Mouse (Mus musculus): Measurements from ENCODE around the gene Nfix.

The Nfix gene

DNA sequence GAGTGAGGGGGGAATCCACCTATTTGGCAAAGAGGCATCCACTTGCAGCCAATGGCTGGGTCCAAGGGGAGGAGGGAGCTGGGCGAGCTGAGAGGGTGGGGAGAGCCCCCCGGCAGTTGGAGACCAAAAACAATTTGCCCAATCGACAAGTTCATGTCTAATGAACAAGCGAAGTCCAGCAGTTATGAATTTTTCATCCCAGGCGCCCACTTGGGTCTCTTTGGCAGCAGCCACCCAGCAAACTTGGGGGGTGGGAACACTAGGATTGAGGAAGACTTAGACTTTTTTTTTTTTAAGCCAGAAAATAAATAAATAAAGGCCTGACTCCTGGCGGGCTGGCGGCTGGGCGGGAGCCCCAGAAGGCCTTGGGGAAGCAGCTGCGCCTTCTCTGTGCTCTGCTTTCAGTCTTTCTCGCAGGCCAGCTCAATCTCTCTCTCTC lies 25.7 kb downstream of the Nfix start:
- in situ Hi-C loops (cut with MboI; ENCODE audit: low pct_unique_long_range_greater_than_20kb in 1 of 2, low sequenced_read_pairs in 2 of 2, unreplicated experiment in 1 of 2) = no loop called here

DNA sequence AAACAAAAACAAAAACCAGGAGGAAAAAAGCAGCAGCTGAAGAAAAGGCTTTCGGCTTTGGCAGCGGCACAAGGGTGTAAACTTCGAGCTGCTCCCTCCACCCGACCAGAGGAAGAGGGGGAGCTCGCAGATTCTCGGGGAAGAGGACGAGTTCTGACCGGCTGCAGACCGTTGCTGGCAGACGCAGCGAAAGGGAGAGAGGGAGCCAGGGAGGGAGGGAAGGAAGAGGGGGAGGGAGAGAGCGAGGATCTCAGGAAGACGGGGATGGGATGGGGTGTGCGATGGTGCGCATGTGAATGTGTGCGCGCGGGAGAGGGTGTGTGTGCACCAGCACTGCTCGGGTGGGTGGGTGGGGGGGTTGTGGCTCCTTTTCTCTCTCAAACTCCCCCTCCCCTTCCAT lies 26.3 kb downstream of the Nfix start:
- in situ Hi-C loops (cut with MboI; ENCODE audit: low pct_unique_long_range_greater_than_20kb in 1 of 2, low sequenced_read_pairs in 2 of 2, unreplicated experiment in 1 of 2) = no loop called here

DNA sequence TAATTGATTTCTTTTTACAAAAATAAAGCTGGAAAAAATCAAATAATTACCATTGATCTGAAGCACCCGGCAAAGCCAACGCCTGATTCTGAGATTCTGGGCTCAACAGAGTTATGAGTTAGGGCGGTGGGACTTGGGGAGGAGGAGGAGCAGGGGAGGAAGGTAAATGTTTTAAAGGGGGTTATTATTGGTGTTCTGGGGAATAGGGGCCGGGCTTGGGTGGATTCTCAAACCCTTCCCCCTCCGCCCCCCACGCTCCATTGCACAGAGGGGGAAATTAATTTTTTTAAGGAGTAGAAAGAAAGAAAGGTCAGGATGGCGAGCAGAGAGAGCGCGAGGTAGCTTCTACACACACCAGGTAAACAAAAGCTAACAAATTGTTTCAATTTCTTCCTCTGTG lies 26.8 kb downstream of the Nfix start:
- in situ Hi-C loops (cut with MboI; ENCODE audit: low pct_unique_long_range_greater_than_20kb in 1 of 2, low sequenced_read_pairs in 2 of 2, unreplicated experiment in 1 of 2) = no loop called here

DNA sequence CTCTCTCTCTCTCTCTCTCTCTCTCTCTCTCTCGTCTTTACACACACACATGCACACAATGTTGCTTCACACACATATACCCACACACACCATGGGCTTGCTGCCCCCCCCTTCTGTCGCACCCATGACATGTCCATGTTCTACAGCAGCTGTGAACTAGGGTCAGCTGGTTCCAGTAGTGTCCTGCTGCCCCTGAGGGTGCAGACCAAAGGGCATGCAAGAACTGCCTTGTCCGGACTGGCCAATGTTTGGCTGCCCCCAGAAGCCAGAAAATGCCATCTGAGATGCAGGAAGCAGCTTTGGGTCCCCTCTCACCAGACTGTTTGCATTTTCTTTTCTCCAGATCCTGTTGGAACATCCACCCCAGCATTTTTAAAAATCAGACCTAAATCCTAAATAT lies 27.5 kb downstream of the Nfix start:
- in situ Hi-C loops (cut with MboI; ENCODE audit: low pct_unique_long_range_greater_than_20kb in 1 of 2, low sequenced_read_pairs in 2 of 2, unreplicated experiment in 1 of 2) = no loop called here

DNA sequence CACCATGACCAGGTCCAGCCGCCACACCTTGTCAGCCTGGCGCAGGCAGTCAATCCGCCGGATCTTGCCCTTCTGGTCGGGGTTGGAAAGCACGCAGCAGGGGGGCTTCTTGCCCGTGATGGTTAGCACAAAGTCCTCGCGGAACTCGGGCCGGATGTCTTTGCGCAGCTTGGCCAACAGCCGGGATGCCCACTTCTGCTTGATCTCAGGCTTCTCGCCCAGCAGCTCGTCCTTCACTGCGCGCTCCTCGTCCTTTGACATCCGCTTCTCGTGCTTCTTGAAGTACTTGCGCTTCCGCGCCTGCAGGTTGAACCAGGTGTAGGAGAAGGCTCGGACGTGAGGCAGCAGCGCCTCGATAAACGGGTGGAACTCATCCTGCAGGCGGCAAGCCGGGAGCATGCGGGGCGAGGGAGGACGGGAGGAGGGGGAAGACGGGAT lies 28.2 kb downstream of the Nfix start:
- in situ Hi-C loops (cut with MboI; ENCODE audit: low pct_unique_long_range_greater_than_20kb in 1 of 2, low sequenced_read_pairs in 2 of 2, unreplicated experiment in 1 of 2) = no loop called here

DNA sequence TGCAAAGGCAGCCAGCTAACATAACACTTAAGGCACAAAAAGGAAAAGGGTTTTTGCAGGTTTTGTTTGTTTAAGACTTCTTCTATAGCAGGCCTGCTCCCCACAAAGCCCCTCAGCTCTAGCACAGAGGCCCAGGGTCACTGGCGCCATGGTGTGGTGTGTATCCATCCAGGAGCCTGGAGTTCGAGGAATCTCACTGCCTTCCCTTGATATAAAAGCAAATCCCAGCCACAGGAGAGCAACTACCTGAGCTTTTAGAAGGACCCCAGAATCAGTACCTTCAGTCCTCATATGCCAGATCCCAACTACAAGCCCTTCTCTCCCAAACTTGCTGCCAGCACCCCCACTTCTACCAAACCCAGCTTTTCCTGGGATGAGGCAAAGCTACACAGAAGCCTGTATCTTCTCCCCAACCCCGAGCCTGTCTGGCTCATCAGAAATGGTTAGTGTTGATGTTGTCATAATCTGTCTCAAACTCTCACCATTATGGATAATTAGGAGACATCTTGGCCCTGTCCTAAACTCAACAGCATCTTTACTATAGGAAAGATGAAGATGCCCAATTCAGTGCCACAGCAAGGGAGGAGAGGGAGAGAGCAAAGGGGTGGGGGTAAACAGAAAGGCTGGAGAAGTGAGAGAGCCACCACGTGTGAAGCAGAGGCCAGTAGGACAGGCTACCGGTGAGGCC lies 29.0 kb downstream of the Nfix start:
- in situ Hi-C loops (cut with MboI; ENCODE audit: low pct_unique_long_range_greater_than_20kb in 1 of 2, low sequenced_read_pairs in 2 of 2, unreplicated experiment in 1 of 2) = no loop called here

DNA sequence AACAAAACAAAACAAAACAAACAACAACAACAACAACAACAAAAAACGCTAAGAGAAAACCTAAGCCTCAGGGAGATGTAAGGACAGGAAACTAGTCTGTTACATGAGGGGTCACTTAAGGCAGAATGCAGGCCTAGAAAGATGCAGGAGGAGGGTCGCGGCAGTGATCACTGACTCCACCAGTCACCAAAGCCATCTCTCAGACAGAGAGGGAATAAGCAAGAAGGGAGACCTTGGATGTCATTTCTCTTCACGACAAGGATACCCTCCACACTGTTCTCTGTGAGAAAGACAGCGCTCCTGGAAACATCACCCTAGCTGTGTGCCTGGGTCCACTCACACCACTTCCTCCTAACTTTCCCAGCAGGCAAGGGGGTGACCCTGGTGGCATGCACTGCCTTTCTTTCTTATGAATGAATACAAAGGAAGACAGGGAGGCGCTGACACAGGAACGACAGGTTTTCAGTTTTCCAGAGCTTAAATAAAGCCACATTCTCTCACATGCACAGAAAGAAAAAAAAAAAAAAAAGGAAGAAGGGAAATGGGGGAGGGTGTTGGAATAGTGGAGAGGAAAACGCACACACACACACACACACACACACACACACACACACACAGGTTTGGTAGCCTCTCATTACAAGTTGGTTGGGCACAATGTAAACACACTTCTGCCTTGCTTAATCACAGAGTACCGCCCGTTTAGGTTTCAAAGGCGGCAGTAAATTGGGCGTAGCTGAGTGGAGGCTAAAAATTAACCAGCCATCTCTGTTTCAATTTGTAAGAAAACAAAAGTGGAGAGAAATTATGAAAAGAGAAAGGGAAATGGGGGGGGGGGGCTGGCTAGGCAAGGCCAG lies 29.8 kb downstream of the Nfix start:
- in situ Hi-C loops (cut with MboI; ENCODE audit: low pct_unique_long_range_greater_than_20kb in 1 of 2, low sequenced_read_pairs in 2 of 2, unreplicated experiment in 1 of 2) = no loop called here

DNA sequence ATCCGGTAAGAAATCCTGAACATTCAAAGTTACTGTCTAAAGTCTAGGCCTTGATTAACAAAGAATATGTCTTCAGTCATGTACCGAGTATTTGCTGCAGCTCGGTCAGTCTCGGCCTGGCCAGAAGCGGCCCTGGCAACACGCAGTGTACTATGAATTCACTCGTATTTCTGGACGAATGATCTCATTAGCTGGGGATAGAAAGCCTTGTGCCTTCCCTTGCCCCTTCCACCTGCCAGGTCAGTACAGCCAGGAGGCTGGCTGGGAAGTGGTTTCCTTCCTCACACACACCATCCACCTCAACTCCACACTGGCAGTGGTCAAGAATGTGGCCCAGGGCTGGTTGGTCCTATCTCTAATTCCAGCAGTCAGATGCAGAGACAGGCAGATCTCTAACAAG lies 30.8 kb downstream of the Nfix start:
- in situ Hi-C loops (cut with MboI; ENCODE audit: low pct_unique_long_range_greater_than_20kb in 1 of 2, low sequenced_read_pairs in 2 of 2, unreplicated experiment in 1 of 2) = no loop called here

DNA sequence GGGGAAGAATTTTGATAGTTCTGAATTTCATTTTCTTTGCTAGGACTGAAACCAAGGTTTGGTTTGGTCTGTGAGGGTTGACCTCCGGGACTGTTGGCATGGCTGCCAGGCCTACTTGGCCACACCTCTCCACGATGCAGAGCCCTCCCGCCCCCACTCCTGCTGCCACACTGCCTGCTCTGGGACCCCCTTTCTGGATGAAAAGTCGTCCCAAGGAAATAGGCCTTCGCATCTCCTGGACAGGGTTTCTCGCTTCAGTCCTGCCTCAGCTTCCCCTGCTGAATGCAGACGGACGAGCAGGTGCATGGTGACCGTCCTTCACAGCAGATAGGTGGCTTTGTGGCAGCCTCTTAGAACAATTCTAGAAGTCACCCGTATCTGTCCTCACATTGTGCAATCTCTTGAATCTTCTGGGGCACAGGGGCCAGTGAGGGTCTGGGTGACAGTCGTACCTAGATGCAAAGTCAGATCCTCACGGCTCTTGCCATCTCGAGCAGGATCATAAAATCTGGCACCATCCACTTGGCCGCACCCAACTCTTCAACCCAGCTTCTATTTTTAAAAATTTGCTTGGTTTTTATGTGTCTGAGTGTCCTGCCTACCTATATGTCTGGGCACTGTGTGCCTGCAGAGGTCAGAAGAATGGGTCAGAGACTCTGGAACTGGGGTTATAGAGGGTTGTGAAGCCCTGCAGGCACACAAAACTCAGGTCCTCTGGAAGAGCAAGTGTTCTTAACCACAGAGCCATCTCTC lies 31.6 kb downstream of the Nfix start:
- in situ Hi-C loops (cut with MboI; ENCODE audit: low pct_unique_long_range_greater_than_20kb in 1 of 2, low sequenced_read_pairs in 2 of 2, unreplicated experiment in 1 of 2) = no loop called here

DNA sequence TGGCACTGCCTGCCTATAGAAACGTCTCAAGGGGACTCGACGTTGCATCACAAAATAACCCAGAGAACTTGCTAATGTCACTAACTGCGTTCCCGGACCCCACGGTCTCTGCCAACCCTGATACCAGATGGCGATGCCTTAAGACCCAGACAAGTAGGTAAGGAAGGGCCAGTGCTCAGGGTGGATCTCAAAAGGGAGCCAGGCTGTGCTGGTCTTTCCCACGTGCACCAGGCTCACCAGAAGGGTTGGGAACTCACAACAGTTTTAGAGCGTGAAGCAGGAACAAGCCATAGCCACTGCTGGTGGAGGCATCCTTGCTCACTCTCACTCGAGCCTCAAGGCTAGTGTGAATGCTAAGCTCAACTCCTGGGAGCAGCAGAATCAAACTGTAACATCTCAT lies 32.9 kb downstream of the Nfix start:
- in situ Hi-C loops (cut with MboI; ENCODE audit: low pct_unique_long_range_greater_than_20kb in 1 of 2, low sequenced_read_pairs in 2 of 2, unreplicated experiment in 1 of 2) = no loop called here

DNA sequence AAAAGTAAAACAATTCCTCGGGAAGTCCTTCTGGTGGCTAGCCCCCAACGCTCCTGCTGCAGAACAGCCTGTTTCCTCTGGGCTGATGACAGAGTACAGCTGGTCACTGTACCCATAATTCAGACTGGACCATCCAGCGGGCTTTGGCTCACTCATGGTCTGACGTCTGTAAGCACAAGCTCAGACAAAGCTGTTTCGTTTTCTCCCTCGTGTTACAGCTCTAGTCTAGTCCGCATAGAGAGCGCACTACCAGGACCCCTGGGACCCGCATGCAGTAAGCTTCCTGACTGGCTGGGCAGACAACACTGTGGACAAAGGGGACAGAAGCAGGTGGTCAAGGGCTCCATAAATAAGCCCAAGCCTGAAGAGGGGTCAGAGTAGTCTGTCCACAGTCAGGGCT lies 33.7 kb downstream of the Nfix start:
- in situ Hi-C loops (cut with MboI; ENCODE audit: low pct_unique_long_range_greater_than_20kb in 1 of 2, low sequenced_read_pairs in 2 of 2, unreplicated experiment in 1 of 2) = no loop called here

DNA sequence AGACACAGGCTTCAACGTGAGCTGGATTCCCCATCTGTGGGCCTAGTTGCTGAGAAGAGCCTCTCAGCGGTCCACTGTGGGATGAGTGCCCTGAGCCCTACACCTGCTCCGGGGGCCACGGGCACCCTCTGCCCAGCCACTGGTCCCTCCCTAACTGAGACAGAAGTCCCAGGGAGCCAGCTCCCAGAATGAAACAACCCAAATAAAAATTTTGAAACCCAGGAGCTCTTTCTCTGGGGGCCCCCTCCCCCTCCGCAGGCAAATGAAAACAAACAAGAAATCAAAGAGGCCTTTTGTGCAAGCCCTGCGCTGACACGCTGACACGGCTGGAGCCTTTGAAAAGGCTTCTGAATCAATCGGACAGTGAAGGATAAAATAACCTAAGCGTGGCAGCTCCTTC lies 34.5 kb downstream of the Nfix start:
- in situ Hi-C loops (cut with MboI; ENCODE audit: low pct_unique_long_range_greater_than_20kb in 1 of 2, low sequenced_read_pairs in 2 of 2, unreplicated experiment in 1 of 2) = no loop called here

DNA sequence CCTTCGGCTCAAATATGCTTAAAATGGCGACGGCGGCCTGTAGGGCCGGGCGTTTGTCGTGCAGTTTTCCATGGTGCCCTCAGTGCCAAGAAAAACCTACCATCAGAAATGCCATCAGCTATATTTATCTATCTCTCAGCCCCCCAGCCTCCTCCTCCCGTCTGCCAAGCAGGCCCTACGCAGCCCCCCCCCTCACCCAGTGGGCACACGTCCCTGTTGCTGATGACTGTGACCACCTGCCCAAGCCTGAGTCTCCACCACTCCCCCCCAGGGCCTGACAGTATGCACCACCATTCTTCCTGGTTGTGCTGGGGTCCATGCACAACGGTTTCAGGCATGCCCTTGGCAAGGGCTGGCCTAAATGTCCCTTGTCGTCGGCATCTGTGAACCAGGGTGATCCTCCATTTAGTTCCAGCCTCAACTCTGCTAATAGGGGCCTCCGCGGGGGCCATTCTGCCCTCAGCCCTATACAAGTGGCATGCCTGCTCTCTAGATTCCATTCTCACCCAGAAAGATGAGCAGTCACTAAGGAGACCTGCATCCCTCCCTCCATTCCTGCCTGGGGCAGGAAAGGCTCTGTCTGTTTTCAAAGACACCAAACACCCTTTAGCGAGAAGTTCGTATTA lies 35.2 kb downstream of the Nfix start:
- in situ Hi-C loops (cut with MboI; ENCODE audit: low pct_unique_long_range_greater_than_20kb in 1 of 2, low sequenced_read_pairs in 2 of 2, unreplicated experiment in 1 of 2) = no loop called here

DNA sequence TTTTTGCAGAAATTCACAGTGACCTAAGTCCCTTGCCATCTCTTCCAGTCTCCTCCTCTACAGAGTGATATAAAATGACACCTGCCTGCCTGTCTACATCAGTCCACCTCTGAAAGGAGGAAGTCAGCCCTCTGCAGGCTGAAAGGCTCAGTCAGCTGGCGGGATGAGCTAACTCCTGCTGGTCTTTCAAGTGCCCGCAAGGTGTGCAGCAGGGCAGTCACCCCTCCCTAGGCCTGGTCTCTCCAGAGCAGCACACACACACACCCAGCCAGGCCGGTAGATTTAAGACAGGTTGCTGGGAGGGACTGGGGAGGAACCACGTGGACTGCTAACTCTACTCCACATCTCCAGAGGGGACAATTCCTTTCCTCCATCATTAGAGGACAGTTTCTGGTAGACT lies 36.0 kb downstream of the Nfix start:
- in situ Hi-C loops (cut with MboI; ENCODE audit: low pct_unique_long_range_greater_than_20kb in 1 of 2, low sequenced_read_pairs in 2 of 2, unreplicated experiment in 1 of 2) = no loop called here

DNA sequence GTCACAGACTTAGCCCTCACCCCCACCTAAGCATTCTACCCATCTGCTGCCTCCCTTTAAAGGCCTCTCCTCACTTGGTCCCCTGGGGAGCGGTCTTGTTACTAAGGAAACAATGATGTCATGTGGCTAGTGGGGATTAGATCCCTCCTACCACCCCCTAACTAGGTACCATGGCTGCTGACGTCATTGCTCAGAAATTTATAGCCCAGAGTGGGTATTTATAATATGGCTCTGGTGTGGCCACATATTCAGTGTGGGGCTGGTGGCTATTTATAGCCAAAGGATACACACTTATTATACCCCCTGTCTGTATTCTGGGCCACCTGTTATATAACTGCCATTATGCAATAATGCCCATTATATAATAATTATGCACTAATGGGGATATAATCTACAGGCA lies 39.2 kb downstream of the Nfix start:
- in situ Hi-C loops (cut with MboI; ENCODE audit: low pct_unique_long_range_greater_than_20kb in 1 of 2, low sequenced_read_pairs in 2 of 2, unreplicated experiment in 1 of 2) = no loop called here

DNA sequence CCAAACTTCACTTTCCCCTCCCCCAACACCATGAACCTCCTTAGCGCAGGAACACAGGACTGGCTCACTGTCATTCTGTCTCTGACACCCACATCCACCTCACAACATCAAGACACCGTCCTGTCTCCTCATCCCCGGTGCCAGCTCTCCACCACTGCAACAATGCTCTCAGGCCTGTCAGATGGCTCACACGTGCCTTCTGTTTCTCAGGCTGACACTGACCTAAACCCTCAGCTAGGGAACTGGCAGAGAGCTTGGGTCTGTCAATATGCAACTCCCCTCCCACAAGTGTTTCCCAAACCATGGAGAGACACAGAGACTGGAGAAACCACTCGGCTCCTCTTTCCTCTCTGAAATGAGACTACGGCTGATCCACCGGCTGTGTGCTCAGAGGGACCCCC lies 39.7 kb downstream of the Nfix start:
- in situ Hi-C loops (cut with MboI; ENCODE audit: low pct_unique_long_range_greater_than_20kb in 1 of 2, low sequenced_read_pairs in 2 of 2, unreplicated experiment in 1 of 2) = no loop called here

DNA sequence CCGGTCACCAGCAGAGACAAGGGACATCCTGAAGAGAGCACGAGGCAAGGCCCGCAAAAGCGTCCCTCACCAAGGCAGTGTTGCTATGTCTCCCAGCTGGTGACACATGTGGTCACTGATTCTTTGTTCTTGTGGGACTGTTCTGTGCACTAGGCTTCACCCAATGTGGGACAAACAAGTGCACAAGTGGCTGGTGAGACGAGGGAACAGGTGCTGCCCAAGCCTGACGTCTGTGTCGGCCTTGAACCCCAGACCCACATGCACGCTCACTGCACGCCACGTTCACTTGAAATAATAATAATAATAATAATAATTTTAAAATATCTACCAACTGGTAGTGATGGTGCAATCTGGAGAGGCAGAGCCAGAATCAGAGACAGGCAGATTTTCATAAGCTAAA lies 40.4 kb downstream of the Nfix start:
- in situ Hi-C loops (cut with MboI; ENCODE audit: low pct_unique_long_range_greater_than_20kb in 1 of 2, low sequenced_read_pairs in 2 of 2, unreplicated experiment in 1 of 2) = no loop called here

DNA sequence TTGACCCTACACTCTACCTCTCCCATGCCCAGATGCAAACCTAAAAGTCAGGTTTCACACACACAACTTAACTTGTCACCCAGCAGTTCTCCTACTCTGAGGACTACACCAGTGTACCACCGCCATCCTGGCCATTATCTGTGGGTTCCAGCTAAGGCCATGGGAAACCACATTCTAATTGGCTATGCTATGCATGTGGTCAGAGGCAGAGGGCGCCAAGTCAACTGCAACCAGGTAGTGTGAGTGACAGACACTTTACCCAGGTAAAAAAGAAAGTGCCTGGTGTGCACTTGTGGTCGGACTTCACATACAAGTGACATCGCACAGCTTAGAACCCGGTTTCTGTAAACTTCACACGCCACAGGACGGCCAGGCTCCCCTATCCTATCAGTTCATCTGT lies 41.0 kb downstream of the Nfix start:
- in situ Hi-C loops (cut with MboI; ENCODE audit: low pct_unique_long_range_greater_than_20kb in 1 of 2, low sequenced_read_pairs in 2 of 2, unreplicated experiment in 1 of 2) = no loop called here

DNA sequence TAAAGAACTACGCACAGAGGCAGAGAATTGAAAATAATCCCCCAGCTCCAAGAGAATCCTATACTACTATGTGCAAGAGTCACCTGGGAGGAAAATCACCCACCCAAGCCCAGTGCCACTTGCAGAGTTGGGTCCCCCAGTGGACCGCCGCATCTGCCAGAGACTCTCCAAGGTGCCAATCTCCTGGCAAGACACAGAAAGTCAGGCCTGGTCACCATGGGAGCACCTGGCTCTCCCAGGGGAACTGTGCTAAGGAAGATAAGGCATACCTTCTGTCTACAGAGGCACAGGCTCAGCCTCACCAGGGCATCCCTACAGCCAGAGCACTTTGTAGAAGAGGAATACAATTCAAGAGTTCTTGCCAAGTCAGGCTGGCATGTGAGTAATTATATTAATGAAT lies 41.8 kb downstream of the Nfix start:
- in situ Hi-C loops (cut with MboI; ENCODE audit: low pct_unique_long_range_greater_than_20kb in 1 of 2, low sequenced_read_pairs in 2 of 2, unreplicated experiment in 1 of 2) = no loop called here
